ENCODE assay signal across 34 mouse cellular contexts in the genomic region with DNA sequence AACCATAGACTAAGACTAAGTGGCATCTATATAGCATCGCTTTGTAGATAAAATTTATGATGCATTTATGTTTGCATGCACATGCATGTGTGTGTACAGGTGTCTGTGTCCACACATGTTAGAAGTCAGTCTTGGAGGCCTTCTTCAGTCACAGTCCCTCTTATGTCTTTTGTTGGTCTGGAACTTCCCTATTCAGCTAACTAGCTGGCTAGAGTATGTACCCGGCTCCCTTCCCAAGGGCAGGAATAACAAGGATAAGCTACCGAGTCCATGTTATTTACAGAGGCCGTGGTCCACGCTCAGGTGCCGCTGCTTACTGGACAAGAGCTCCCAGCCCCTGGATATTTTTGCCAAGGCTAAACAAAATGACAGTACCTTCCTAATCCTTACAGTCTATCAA. TPM values are rescaled to one million over a fixed set of nuclear protein-coding genes. Genes with fewer than 3 reads are reported as not detected.
"Had no signal": no experiment of that assay in that cellular context is flagged by ENCODE, and none has a peak within 500 bp of the region (broad histone marks: within the 10 kb centered on the region; RNA-seq: fewer than 3 reads in every experiment).

No protein-coding gene starts in this region.

- H3K4me3 ChIP-seq: heart, embryonic 10.5 days; heart, embryonic 12.5 days; heart, embryonic 13.5 days; heart, embryonic 15.5 days; hindbrain, embryonic 10.5 days; hindbrain, embryonic 12.5 days; hindbrain, embryonic 13.5 days; hindbrain, embryonic 15.5 days; intestine, embryonic 15.5 days; kidney, embryonic 15.5 days; layer of hippocampus, adult 2 months had no signal

- H3K9ac ChIP-seq: heart, embryonic 12.5 days; heart, embryonic 13.5 days; heart, embryonic 15.5 days; hindbrain, embryonic 12.5 days; hindbrain, embryonic 13.5 days; hindbrain, embryonic 14.5 days; hindbrain, embryonic 15.5 days; intestine, embryonic 15.5 days; kidney, embryonic 15.5 days had no signal

- DNase-seq: heart, postnatal 10 days; heart, postnatal 14 days; heart, postnatal 4 days; kidney, adult 11 months; kidney, adult 18-20 months; kidney, adult 2 months; kidney, adult 8-10 months; kidney, adult 9 months; kidney, postnatal 10 days; kidney, postnatal 14 days; kidney, postnatal 25 days; kidney, postnatal 36 days; kidney, postnatal 4 days; layer of hippocampus, adult 9-11 months; layer of hippocampus, postnatal 36 days had no signal

- ATAC-seq: hindbrain, embryonic 16.5 days; hindbrain, postnatal 0 days; inflammation-experienced regulatory T-cells, adult 6 months; intestine, embryonic 15.5 days; intestine, embryonic 16.5 days; intestine, postnatal 0 days had no signal

- H3K4me2 ChIP-seq: heart, embryonic 11.5 days; heart, embryonic 12.5 days; heart, embryonic 13.5 days; heart, embryonic 15.5 days; hindbrain, embryonic 12.5 days; hindbrain, embryonic 13.5 days; hindbrain, embryonic 14.5 days; hindbrain, embryonic 15.5 days; intestine, embryonic 15.5 days; kidney, embryonic 15.5 days had no signal

- H3K4me1 ChIP-seq: hindbrain, embryonic 10.5 days; hindbrain, embryonic 12.5 days; hindbrain, embryonic 13.5 days; hindbrain, embryonic 15.5 days; intestine, embryonic 15.5 days; kidney, embryonic 15.5 days had no signal

- H3K36me3 ChIP-seq: heart, embryonic 10.5 days; heart, embryonic 12.5 days; heart, embryonic 13.5 days; heart, embryonic 15.5 days; hindbrain, embryonic 10.5 days; hindbrain, embryonic 12.5 days; hindbrain, embryonic 13.5 days; hindbrain, embryonic 15.5 days; intestine, embryonic 15.5 days; kidney, embryonic 15.5 days had no signal

- H3K27me3 ChIP-seq: heart, embryonic 12.5 days; heart, embryonic 13.5 days; heart, embryonic 15.5 days; hindbrain, embryonic 12.5 days; hindbrain, embryonic 13.5 days; hindbrain, embryonic 15.5 days; intestine, embryonic 15.5 days; kidney, embryonic 15.5 days had no signal

- H3K9me3 ChIP-seq: heart, embryonic 10.5 days; heart, embryonic 12.5 days; heart, embryonic 13.5 days; heart, embryonic 15.5 days; hindbrain, embryonic 10.5 days; hindbrain, embryonic 12.5 days; hindbrain, embryonic 13.5 days; hindbrain, embryonic 15.5 days; intestine, embryonic 15.5 days; kidney, embryonic 15.5 days had no signal

- H3K27ac ChIP-seq: heart, embryonic 10.5 days; heart, embryonic 13.5 days; heart, embryonic 15.5 days; hindbrain, embryonic 10.5 days; hindbrain, embryonic 12.5 days; hindbrain, embryonic 13.5 days; hindbrain, embryonic 14.5 days; hindbrain, embryonic 15.5 days; hindbrain, postnatal 0 days; intestine, embryonic 15.5 days; kidney, embryonic 15.5 days; kidney, postnatal 0 days; layer of hippocampus, adult 2 months had no signal

RNA-seq across cellular contexts. Expression of a gene that starts 58.7 kb away (rescaled TPM):
- polyA plus RNA-seq: inflammation-experienced regulatory T-cells, adult 6 months had no signal
